Mouse (Mus musculus) lung, postnatal 0 days (tissue): ENCODE measurements at regions not wholly inside any gene's neighbourhood (a gene's known extent, or its start where the extent isn't known, plus 50 kb on each side); places are given as distances from the start of the nearest gene placed in this dataset.
A peak's percentile ranks its signal among the peaks of the same experiment; 100 is the strongest.

Experiments
- ATAC-seq: fragments of 200-750 bp; cut with Nextera tagmentation; 2 replicates; pipeline ENCODE4 v1.8.0; 2017; ENCODE audit warnings: moderate library complexity
- DNase-seq: peaks from one replicate; pipeline ENCODE4 v3.0.0-alpha.2; 2016; ENCODE audit warnings: low spot score
- H3K27ac ChIP-seq: fragments of 300-500 bp; sonication (generic); 2 replicates; pipeline ENCODE4 v1.5.1; 2014; ENCODE audit warnings: antibody characterized with exemption, mild to moderate bottlenecking, low read length, mixed read lengths
- H3K27me3 ChIP-seq: fragments of 300-500 bp; sonication (generic); replicated peaks from 2 replicates; pipeline ENCODE4 v1.6.1; 2014; ENCODE audit warnings: low read length, mixed read lengths; ENCODE audit not compliant: insufficient read depth
- H3K36me3 ChIP-seq: fragments of 300-500 bp; sonication (generic); 2 replicates; pipeline ENCODE4 v1.6.1; 2014; ENCODE audit warnings: low read length, mixed read lengths; ENCODE audit not compliant: insufficient read depth
- H3K4me1 ChIP-seq: fragments of 300-500 bp; sonication (generic); 2 replicates; pipeline ENCODE4 v1.6.1; 2014; ENCODE audit warnings: antibody characterized with exemption, low read depth, low read length, mixed read lengths; ENCODE audit not compliant: insufficient read depth
- H3K4me2 ChIP-seq: fragments of 300-500 bp; sonication (generic); replicated peaks from 2 replicates; pipeline ENCODE4 v1.6.1; 2014; ENCODE audit warnings: low read depth, mild to moderate bottlenecking, low read length, moderate library complexity, mixed read lengths
- H3K4me3 ChIP-seq: fragments of 300-500 bp; sonication (generic); 2 replicates; pipeline ENCODE4 v1.5.1; 2014; ENCODE audit warnings: low read depth, low read length
- H3K9ac ChIP-seq: fragments of 300-500 bp; sonication (generic); replicated peaks from 2 replicates; pipeline ENCODE4 v1.6.1; 2014; ENCODE audit warnings: low read depth, mild to moderate bottlenecking
- H3K9me3 ChIP-seq: fragments of 300-500 bp; sonication (generic); 2 replicates; pipeline ENCODE4 v1.6.1; 2016; ENCODE audit warnings: low read length, mixed read lengths
- CTCF ChIP-seq: IDR thresholded peaks from 2 replicates; pipeline ENCODE4 v1.5.1; 2016; ENCODE audit warnings: antibody characterized with exemption, mild to moderate bottlenecking
- EP300 ChIP-seq: IDR thresholded peaks from 2 replicates; pipeline ENCODE4 v1.6.1; 2016; ENCODE audit warnings: antibody characterized with exemption, mild to moderate bottlenecking, control low read depth
- WGBS: fragments of 180-500 bp; shearing (Covaris S2); extraction: QIAGEN DNeasy Blood & Tissue Kit; methylation state at CpG from one replicate; pipeline ENCODE4 v1.1.7; 2014; 5-methylcytosine and 5-hydroxymethylcytosine counted together

DNA sequence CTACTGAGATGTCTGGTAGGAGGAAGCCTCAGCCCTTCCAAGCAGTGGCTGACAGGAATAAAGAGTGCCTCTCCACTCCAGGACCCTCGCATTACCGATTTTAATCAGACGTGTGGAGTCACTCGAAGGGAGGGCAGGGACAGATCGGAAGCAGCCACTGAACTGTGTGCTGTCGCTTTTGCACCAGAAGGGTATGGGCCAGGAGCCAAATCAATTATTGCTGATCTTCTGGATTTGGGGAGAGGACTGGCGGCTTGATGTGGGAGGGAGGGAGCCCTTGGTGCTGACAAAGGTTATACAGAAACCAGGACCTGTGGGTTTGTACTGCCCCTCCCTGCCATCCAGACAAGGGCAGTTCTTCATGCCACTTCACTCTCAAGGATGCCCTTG is 772.3 kb upstream of the Car8 start:
- DNase-seq (no peak), ATAC-seq (0 out of 2 replicates have a peak, but pooled peaks have one; percentile 11)
- Histone ChIP-seq H3K27me3 (no peaks in the 10 kb centered on the region), H3K4me1 (peaks cover 11% of the 10 kb centered on the region), H3K4me3 (no peak overlapping the region), H3K9ac (no peak overlapping the region), H3K27ac (no peak overlapping the region), H3K4me2 (no peak overlapping the region), H3K9me3 (no peaks in the 10 kb centered on the region), H3K36me3 (no peaks in the 10 kb centered on the region)
- TF ChIP-seq CTCF (no peak), EP300 (no peak)
- 19% methylated on average over 6 of the region's 7 CpGs for WGBS

DNA sequence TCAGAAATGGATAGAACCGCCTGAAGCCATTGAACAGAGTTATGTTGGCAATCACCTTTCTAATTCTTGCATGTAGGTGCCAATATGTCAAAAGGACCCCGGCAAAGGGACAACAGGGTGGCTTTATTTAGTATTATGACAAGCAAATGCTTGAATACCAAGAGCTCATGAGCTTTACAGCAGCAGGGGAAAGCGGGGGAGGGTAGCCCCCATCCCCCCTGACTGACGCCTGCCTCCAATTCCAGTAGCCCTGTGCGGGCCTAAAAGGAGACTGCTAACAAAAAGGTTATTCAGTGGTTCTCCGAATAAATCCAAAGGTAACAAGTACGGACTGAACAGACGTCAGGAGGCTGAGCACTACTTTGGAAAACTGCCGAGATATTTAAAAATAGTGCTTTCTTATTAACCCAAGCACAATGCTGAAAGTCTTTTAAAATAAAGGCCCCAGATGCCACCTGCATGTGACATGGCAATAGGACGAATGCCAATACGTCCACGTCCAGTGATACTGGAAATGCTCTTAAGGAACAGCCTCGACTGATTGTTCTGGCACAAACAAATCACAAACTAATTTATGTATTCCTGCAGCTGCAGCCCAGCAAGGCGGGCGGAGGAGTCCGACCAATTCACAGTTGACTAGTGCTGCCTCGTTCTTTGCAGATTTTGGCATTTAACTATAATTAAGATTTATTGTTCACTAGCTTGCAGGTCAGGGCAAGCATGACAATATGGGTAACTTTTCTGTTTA is 771.7 kb upstream of the Car8 start:
- Histone ChIP-seq H3K27ac (no peak overlapping the region), H3K9me3 (no peaks in the 10 kb centered on the region), H3K9ac (no peak overlapping the region), H3K36me3 (no peaks in the 10 kb centered on the region), H3K4me1 (peaks cover 8% of the 10 kb centered on the region), H3K27me3 (no peaks in the 10 kb centered on the region), H3K4me2 (no peak overlapping the region), H3K4me3 (no peak overlapping the region)
- DNase-seq (no peak), ATAC-seq (no peak)
- no peak for TF ChIP-seq EP300
- TF ChIP-seq CTCF: no peak
- WGBS: 49% methylated on average over 17 of the region's 17 CpGs

GRCm38 (mm10) chr4:9009656-9010055 is 770.8 kb upstream of the Car8 start:
- H3K36me3 ChIP-seq: no peaks in the 10 kb centered on the region
- no peaks in the 10 kb centered on the region for H3K9me3 ChIP-seq
- TF ChIP-seq CTCF (no peak), EP300 (no peak)
- H3K4me1 ChIP-seq: no peaks in the 10 kb centered on the region
- DNase-seq: peak; percentile 53
- peak; percentile 55 for ATAC-seq
- WGBS: 50% methylated on average over 4 of the region's 4 CpGs
- H3K27ac ChIP-seq: no peak overlapping the region
- no peak overlapping the region for H3K4me3 ChIP-seq
- H3K4me2 ChIP-seq: no peak overlapping the region
- H3K27me3 ChIP-seq: no peaks in the 10 kb centered on the region
- no peak overlapping the region for H3K9ac ChIP-seq

- Histone ChIP-seq H3K36me3 (no peaks in the 10 kb centered on the region), H3K4me1 (no peaks in the 10 kb centered on the region), H3K4me2 (no peak overlapping the region), H3K9me3 (no peaks in the 10 kb centered on the region), H3K4me3 (no peak overlapping the region), H3K27ac (no peak overlapping the region), H3K9ac (no peak overlapping the region), H3K27me3 (no peaks in the 10 kb centered on the region)
- DNase-seq (no peak), ATAC-seq (no peak)
- 45% methylated on average over 8 of the region's 8 CpGs for WGBS
- no peak for TF ChIP-seq EP300
- TF ChIP-seq CTCF: no peak
These were observed 767.2 kb upstream of the Car8 start for GRCm38 (mm10) chr4:9005938-9006626.

- Histone ChIP-seq H3K4me2 (no peak overlapping the region), H3K4me3 (no peak overlapping the region), H3K4me1 (no peaks in the 10 kb centered on the region), H3K9ac (no peak overlapping the region), H3K9me3 (no peaks in the 10 kb centered on the region), H3K27ac (no peak overlapping the region), H3K27me3 (no peaks in the 10 kb centered on the region), H3K36me3 (no peaks in the 10 kb centered on the region)
- TF ChIP-seq EP300 (no peak), CTCF (no peak)
- WGBS: 59% methylated on average over 1 of the region's 1 CpGs
- DNase-seq: no peak
- ATAC-seq: no peak
These were observed 765.0 kb upstream of the Car8 start for GRCm38 (mm10) chr4:9003891-9004290.

- WGBS: 83% methylated on average over 6 of the region's 6 CpGs
- no peaks in the 10 kb centered on the region for H3K36me3 ChIP-seq
- no peaks in the 10 kb centered on the region for H3K27me3 ChIP-seq
- no peaks in the 10 kb centered on the region for H3K4me1 ChIP-seq
- DNase-seq (no peak), ATAC-seq (no peak)
- TF ChIP-seq EP300 (no peak), CTCF (no peak)
- H3K9me3 ChIP-seq: no peaks in the 10 kb centered on the region
- H3K27ac ChIP-seq: no peak overlapping the region
- H3K4me3 ChIP-seq: no peak overlapping the region
- no peak overlapping the region for H3K4me2 ChIP-seq
- no peak overlapping the region for H3K9ac ChIP-seq
These were observed 763.5 kb upstream of the Car8 start for GRCm38 (mm10) chr4:9002380-9002779.
